In the genomic region with DNA sequence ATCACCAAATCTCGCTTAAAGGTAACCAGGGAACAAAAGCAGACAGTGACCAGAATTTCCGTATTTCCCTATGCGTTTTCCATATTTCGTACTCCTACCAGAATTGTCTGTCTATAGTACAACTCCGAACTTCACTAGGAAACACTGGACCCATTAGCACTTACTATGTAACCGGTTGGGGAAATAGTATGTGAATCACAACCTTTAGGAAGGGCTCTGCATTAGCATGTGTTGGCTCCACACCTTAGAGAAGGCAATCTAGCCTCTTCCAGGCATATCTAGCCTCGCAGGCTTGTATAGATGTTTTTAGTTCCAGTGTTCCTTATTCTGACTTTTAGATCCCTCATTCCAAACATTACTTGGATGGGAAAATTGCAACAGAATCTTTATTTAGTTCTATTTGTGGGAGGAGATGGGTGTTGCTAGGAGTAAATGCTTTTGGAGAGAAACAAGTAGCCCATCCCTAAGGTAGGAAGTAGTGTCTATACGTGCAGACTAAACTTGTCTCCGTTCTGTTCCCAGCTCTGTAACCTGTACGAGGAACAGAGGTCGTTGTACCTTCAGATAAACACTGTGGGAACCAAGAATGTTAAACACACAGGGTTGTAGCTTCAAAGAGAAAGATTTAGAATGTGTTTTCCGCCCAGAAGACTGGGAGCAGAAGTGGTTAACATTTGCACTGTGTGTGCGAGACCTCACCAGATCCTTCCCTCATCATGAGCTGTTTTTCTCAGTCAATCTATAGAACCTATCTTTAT, we compare ENCODE assay signal across 8 mouse cellular contexts. TPM values are rescaled to one million over a fixed set of nuclear protein-coding genes. Genes with fewer than 3 reads are reported as not detected.
A peak's percentile ranks its signal among the peaks of the same experiment; 100 is the strongest.
DNase-seq lines count a peak whose midpoint lies in the region; ATAC-seq and TF ChIP-seq lines count a peak whose summit lies in the region.

No protein-coding gene starts in this region.

- ATAC-seq in kidney, embryonic 14.5 days (ENCODE audit: low FRiP score, low TSS enrichment) = no peak
- 0 out of 2 replicates have a peak, but pooled peaks have one; percentile 36 for ATAC-seq in hindbrain, embryonic 12.5 days (ENCODE audit: low FRiP score)
- ATAC-seq in midbrain, embryonic 13.5 days = peak; percentile 16

- no peak for TF ChIP-seq CTCF in bone marrow macrophage, adult 2 months (IDR thresholded peaks at IDR 0.05; ENCODE audit: low read depth, low read length)

- no peaks in the 10 kb centered on the region for H3K9me3 ChIP-seq in kidney, embryonic 14.5 days (ENCODE audit: control insufficient read depth, low read length)
- no peaks in the 10 kb centered on the region for H3K9me3 ChIP-seq in hindbrain, embryonic 12.5 days (replicated peaks)
- H3K9me3 ChIP-seq in midbrain, embryonic 13.5 days = no peaks in the 10 kb centered on the region

- intact Hi-C loops in left cerebral cortex, postnatal 14 days (cut with DNase I) = no loop called here

- peak overlapping the region; percentile 73 for H3K4me2 ChIP-seq in kidney, embryonic 14.5 days (replicated peaks; ENCODE audit: low read depth, low read length)
- peak overlapping the region; percentile 75 for H3K4me2 ChIP-seq in hindbrain, embryonic 12.5 days (replicated peaks)
- peak overlapping the region; percentile 72 for H3K4me2 ChIP-seq in midbrain, embryonic 13.5 days (replicated peaks)

- no peaks in the 10 kb centered on the region for H3K36me3 ChIP-seq in kidney, embryonic 14.5 days (ENCODE audit: control insufficient read depth, insufficient read depth, low read length)
- peaks cover 4% of the 10 kb centered on the region; the same call in 1 of the 2 replicates for H3K36me3 ChIP-seq in hindbrain, embryonic 12.5 days
- H3K36me3 ChIP-seq in midbrain, embryonic 13.5 days = peaks cover 13% of the 10 kb centered on the region

- H3K27me3 ChIP-seq in kidney, embryonic 14.5 days (ENCODE audit: control insufficient read depth, insufficient read depth, low read length) = no peaks in the 10 kb centered on the region
- peaks cover 5% of the 10 kb centered on the region for H3K27me3 ChIP-seq in hindbrain, embryonic 12.5 days
- H3K27me3 ChIP-seq in midbrain, embryonic 13.5 days = peaks cover 5% of the 10 kb centered on the region; the same call in 1 of the 2 replicates

- TF ChIP-seq POLR2A in bone marrow macrophage, adult 2 months (IDR thresholded peaks at IDR 0.05; ENCODE audit: borderline replicate concordance, low read depth, low read length) = no peak

- no peaks in the 10 kb centered on the region; the same call in 1 of the 2 replicates for H3K4me1 ChIP-seq in kidney, embryonic 14.5 days (ENCODE audit: control insufficient read depth, insufficient read depth, low read length)
- peaks cover 15% of the 10 kb centered on the region for H3K4me1 ChIP-seq in bone marrow macrophage, adult 2 months (ENCODE audit: control insufficient read depth, insufficient read depth, low read length)
- peaks cover 18% of the 10 kb centered on the region for H3K4me1 ChIP-seq in hindbrain, embryonic 12.5 days
- H3K4me1 ChIP-seq in midbrain, embryonic 13.5 days (replicated peaks) = peaks cover 30% of the 10 kb centered on the region

- WGBS in kidney, embryonic 14.5 days = 48% methylated on average over 13 of the region's 13 CpGs
- WGBS in hindbrain, embryonic 12.5 days = 49% methylated on average over 13 of the region's 13 CpGs
- 48% methylated on average over 13 of the region's 13 CpGs for WGBS in midbrain, embryonic 13.5 days

- H3K9ac ChIP-seq in kidney, embryonic 14.5 days (ENCODE audit: low read depth, low read length) = peak overlapping the region; percentile 9; the same call in 1 of the 2 replicates
- H3K9ac ChIP-seq in hindbrain, embryonic 12.5 days = peak overlapping the region; percentile 79
- H3K9ac ChIP-seq in midbrain, embryonic 13.5 days (replicated peaks) = peak overlapping the region; percentile 83

- peak overlapping the region; percentile 63 for H3K4me3 ChIP-seq in kidney, embryonic 14.5 days (ENCODE audit: low read length)
- peak overlapping the region; percentile 74 for H3K4me3 ChIP-seq in bone marrow macrophage, adult 2 months (ENCODE audit: insufficient read depth, low read length)
- peak overlapping the region; percentile 69 for H3K4me3 ChIP-seq in hindbrain, embryonic 12.5 days
- peak overlapping the region; percentile 74 for H3K4me3 ChIP-seq in midbrain, embryonic 13.5 days (replicated peaks)

- no peak overlapping the region for H3K27ac ChIP-seq in kidney, embryonic 14.5 days (ENCODE audit: low read depth, low read length)
- H3K27ac ChIP-seq in bone marrow macrophage, adult 2 months (ENCODE audit: insufficient read depth, low read depth, low read length) = no peak overlapping the region
- H3K27ac ChIP-seq in hindbrain, embryonic 12.5 days = no peak overlapping the region
- 0 out of 2 replicates have a peak overlapping the region, but pooled peaks have one; percentile 67 for H3K27ac ChIP-seq in midbrain, embryonic 13.5 days

- DNase-seq in kidney, postnatal 36 days = no peak
- DNase-seq in cerebellum, postnatal 10 days = no peak
- no peak for DNase-seq in left cerebral cortex, postnatal 14 days (ENCODE audit: low spot score in 2 of 2)
- DNase-seq in right cerebral cortex, postnatal 4 days = no peak

RNA-seq across cellular contexts. Expression of gene Plgrkt, which starts 4.8 kb away (rescaled TPM):
- 47.2 and 61.6 TPM in 2 replicates for polyA plus RNA-seq in kidney, embryonic 14.5 days (2014; fragmentation: Nextera tagmentation; extraction: Ambion mirVana)
- 181 and 239 TPM in 2 replicates for polyA plus RNA-seq in bone marrow macrophage, adult 2 months (2012; ENCODE audit: insufficient read depth, insufficient read length, missing spikeins)
- polyA plus RNA-seq in hindbrain, embryonic 12.5 days (2016; fragmentation: Nextera tagmentation; extraction: Ambion mirVana) = 79.4 and 88.9 TPM in 2 replicates
- 93.9 and 97.1 TPM in 2 replicates for polyA plus RNA-seq in midbrain, embryonic 13.5 days (2015; fragmentation: Nextera tagmentation; extraction: Ambion mirVana)
- total RNA-seq in left cerebral cortex, postnatal 14 days (2021) = 10 to 100 TPM; 27.9 to 29.5 TPM

RNA-seq across cellular contexts. Expression of gene Cd274, which starts 4.9 kb away (rescaled TPM):
- 0.19 and 0.39 TPM in 2 replicates for polyA plus RNA-seq in kidney, embryonic 14.5 days (2014; fragmentation: Nextera tagmentation; extraction: Ambion mirVana)
- 42.7 and 44.7 TPM in 2 replicates for polyA plus RNA-seq in bone marrow macrophage, adult 2 months (2012; ENCODE audit: insufficient read depth, insufficient read length, missing spikeins)
- polyA plus RNA-seq in hindbrain, embryonic 12.5 days (2016; fragmentation: Nextera tagmentation; extraction: Ambion mirVana) = 0.44 and 0.50 TPM in 2 replicates
- 0.27 and 0.70 TPM in 2 replicates for polyA plus RNA-seq in midbrain, embryonic 13.5 days (2015; fragmentation: Nextera tagmentation; extraction: Ambion mirVana)
- total RNA-seq in left cerebral cortex, postnatal 14 days (2021) = under 1 TPM; 0.59 to 0.79 TPM

RNA-seq across cellular contexts. Expression of gene Rln1, which starts 27.9 kb away (rescaled TPM):
- polyA plus RNA-seq in kidney, embryonic 14.5 days (2014; fragmentation: Nextera tagmentation; extraction: Ambion mirVana) = 0.83 TPM in 1 of 2 replicates, not detected in the other
- not detected in 2 replicates for polyA plus RNA-seq in bone marrow macrophage, adult 2 months (2012; ENCODE audit: insufficient read depth, insufficient read length, missing spikeins)
- 1.1 and 1.3 TPM in 2 replicates for polyA plus RNA-seq in hindbrain, embryonic 12.5 days (2016; fragmentation: Nextera tagmentation; extraction: Ambion mirVana)
- polyA plus RNA-seq in midbrain, embryonic 13.5 days (2015; fragmentation: Nextera tagmentation; extraction: Ambion mirVana) = 0.58 and 1.0 TPM in 2 replicates
- 1 to 10 TPM; 1.2 to 1.4 TPM for total RNA-seq in left cerebral cortex, postnatal 14 days (2021)

RNA-seq across cellular contexts. Expression of gene Insl6, which starts 37.2 kb away (rescaled TPM):
- 7.2 and 7.8 TPM in 2 replicates for polyA plus RNA-seq in kidney, embryonic 14.5 days (2014; fragmentation: Nextera tagmentation; extraction: Ambion mirVana)
- polyA plus RNA-seq in bone marrow macrophage, adult 2 months (2012; ENCODE audit: insufficient read depth, insufficient read length, missing spikeins) = 16.7 and 21.7 TPM in 2 replicates
- 5.3 and 6.8 TPM in 2 replicates for polyA plus RNA-seq in hindbrain, embryonic 12.5 days (2016; fragmentation: Nextera tagmentation; extraction: Ambion mirVana)
- 2.6 and 2.9 TPM in 2 replicates for polyA plus RNA-seq in midbrain, embryonic 13.5 days (2015; fragmentation: Nextera tagmentation; extraction: Ambion mirVana)
- not detected for total RNA-seq in left cerebral cortex, postnatal 14 days (2021)

RNA-seq across cellular contexts. Expression of gene Pdcd1lg2, which starts 48.4 kb away (rescaled TPM):
- polyA plus RNA-seq in kidney, embryonic 14.5 days (2014; fragmentation: Nextera tagmentation; extraction: Ambion mirVana) = not detected in 2 replicates
- polyA plus RNA-seq in bone marrow macrophage, adult 2 months (2012; ENCODE audit: insufficient read depth, insufficient read length, missing spikeins) = 1.6 and 1.8 TPM in 2 replicates
- not detected in 2 replicates for polyA plus RNA-seq in hindbrain, embryonic 12.5 days (2016; fragmentation: Nextera tagmentation; extraction: Ambion mirVana)
- polyA plus RNA-seq in midbrain, embryonic 13.5 days (2015; fragmentation: Nextera tagmentation; extraction: Ambion mirVana) = 0.09 TPM in 1 of 2 replicates, not detected in the other
- total RNA-seq in left cerebral cortex, postnatal 14 days (2021) = under 1 TPM in 1 of 2 experiments, not detected in 1; 0.19 TPM

Comparison
In these comparisons a context has a peak if more than half of its experiments do, and no peak if none do; other contexts are left out.
1. H3K9ac ChIP-seq: peak in every context shown above with its lines; median percentile 83 in midbrain, embryonic 13.5 days; 79 in hindbrain, embryonic 12.5 days; 9 in kidney, embryonic 14.5 days.
2. RNA of gene Cd274, which starts 4.9 kb away (polyA plus RNA-seq): 42.7 to 44.7 TPM in bone marrow macrophage, adult 2 months; 0.44 to 0.50 TPM in hindbrain, embryonic 12.5 days, 0.19 to 0.39 TPM in kidney, embryonic 14.5 days and 0.27 to 0.70 TPM in midbrain, embryonic 13.5 days; every median in the first group is over 10 times any median in the second.
3. Peak in every context shown above with its lines, with median percentiles within 50 percentile points of each other: H3K4me2 ChIP-seq and H3K4me3 ChIP-seq.